Mouse (Mus musculus): Measurements from ENCODE around the gene Ring1. TPM values are rescaled to one million over a fixed set of nuclear protein-coding genes. Genes with fewer than 3 reads are reported as not detected.

The Ring1 gene
- polyA plus RNA-seq, 1 experiment from 2014 or later = 7.5 TPM

GRCm38 (mm10) chr17:34038440-34038839, 14.0 kb upstream of the Ring1 start:
- Histone ChIP-seq H3K9me3 (ENCODE audit: control insufficient read depth, low read length) (no peaks in the 10 kb centered on the region), H3K4me3 (ENCODE audit: low read depth, low read length) (peak overlapping the region; percentile 2; the same call in 1 of the 2 replicates), H3K9ac (ENCODE audit: low read length) (peak overlapping the region; percentile 1), H3K27me3 (ENCODE audit: control insufficient read depth, insufficient read depth, low read length) (no peaks in the 10 kb centered on the region), H3K4me1 (replicated peaks; ENCODE audit: control insufficient read depth, insufficient read depth, low read length) (peaks cover 19% of the 10 kb centered on the region), H3K27ac (ENCODE audit: low read depth, low read length) (no peak overlapping the region), H3K36me3 (ENCODE audit: control insufficient read depth, insufficient read depth, low read length) (peaks cover 14% of the 10 kb centered on the region; the same call in 1 of the 2 replicates), H3K4me2 (ENCODE audit: low read depth, low read length, severe bottlenecking) (peak overlapping the region; percentile 52)
- DNase-seq (ENCODE audit: low spot score) = peak; percentile 71
- peak; percentile 57 for ATAC-seq (replicated peaks; ENCODE audit: low FRiP score)
- 13% methylated on average over 17 of the region's 21 CpGs for WGBS

DNA sequence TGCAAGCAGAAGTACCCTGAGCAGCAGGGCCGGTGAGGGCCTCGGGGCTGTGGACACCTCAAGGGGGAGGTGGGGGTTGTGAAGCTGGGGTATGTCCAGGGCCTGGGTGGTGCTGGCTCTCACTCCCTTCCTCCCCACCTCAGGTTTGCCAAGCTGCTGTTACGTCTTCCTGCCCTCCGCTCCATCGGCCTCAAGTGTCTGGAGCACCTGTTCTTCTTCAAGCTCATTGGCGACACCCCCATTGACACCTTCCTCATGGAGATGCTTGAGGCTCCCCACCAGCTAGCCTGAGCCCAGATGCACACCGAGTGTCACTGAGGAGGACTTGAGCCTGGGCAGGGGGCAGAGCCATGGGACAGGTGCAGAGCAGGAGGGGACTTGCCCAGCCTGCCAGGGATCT, 12.8 kb upstream of the Ring1 start:
- H3K9ac ChIP-seq (ENCODE audit: low read length) = no peak overlapping the region
- H3K4me3 ChIP-seq (ENCODE audit: low read depth, low read length) = no peak overlapping the region
- 88% methylated on average over 7 of the region's 7 CpGs for WGBS
- peaks cover 24% of the 10 kb centered on the region for H3K4me1 ChIP-seq (replicated peaks; ENCODE audit: control insufficient read depth, insufficient read depth, low read length)
- DNase-seq (ENCODE audit: low spot score) (no peak), ATAC-seq (replicated peaks; ENCODE audit: low FRiP score) (no peak)
- H3K4me2 ChIP-seq (ENCODE audit: low read depth, low read length, severe bottlenecking) = no peak overlapping the region
- no peaks in the 10 kb centered on the region for H3K27me3 ChIP-seq (ENCODE audit: control insufficient read depth, insufficient read depth, low read length)
- H3K9me3 ChIP-seq (ENCODE audit: control insufficient read depth, low read length) = no peaks in the 10 kb centered on the region
- H3K36me3 ChIP-seq (ENCODE audit: control insufficient read depth, insufficient read depth, low read length) = peaks cover 14% of the 10 kb centered on the region; the same call in 1 of the 2 replicates
- no peak overlapping the region for H3K27ac ChIP-seq (ENCODE audit: low read depth, low read length)

DNA sequence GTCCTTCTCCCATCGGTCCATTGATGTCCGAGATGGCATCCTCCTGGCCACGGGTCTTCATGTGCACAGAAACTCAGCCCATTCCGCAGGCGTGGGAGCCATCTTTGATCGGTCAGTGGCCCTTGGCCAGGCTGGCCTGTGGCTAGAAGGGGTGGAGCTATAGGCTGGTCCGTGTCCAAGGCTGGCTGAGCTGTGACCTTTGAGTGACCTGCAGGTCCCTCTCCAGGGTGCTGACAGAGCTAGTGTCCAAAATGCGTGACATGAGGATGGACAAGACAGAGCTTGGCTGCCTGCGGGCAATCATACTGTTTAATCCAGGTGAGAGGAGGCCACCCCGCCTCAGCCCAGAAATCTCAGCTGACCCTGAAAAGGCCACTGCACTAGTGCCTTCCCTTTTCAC, 12.2 kb upstream of the Ring1 start:
- H3K27ac ChIP-seq (ENCODE audit: low read depth, low read length) = no peak overlapping the region
- WGBS = 84% methylated on average over 10 of the region's 10 CpGs
- peaks cover 14% of the 10 kb centered on the region; the same call in 1 of the 2 replicates for H3K36me3 ChIP-seq (ENCODE audit: control insufficient read depth, insufficient read depth, low read length)
- no peaks in the 10 kb centered on the region for H3K27me3 ChIP-seq (ENCODE audit: control insufficient read depth, insufficient read depth, low read length)
- ATAC-seq (replicated peaks; ENCODE audit: low FRiP score) (no peak), DNase-seq (ENCODE audit: low spot score) (no peak)
- peaks cover 24% of the 10 kb centered on the region for H3K4me1 ChIP-seq (replicated peaks; ENCODE audit: control insufficient read depth, insufficient read depth, low read length)
- no peak overlapping the region for H3K4me3 ChIP-seq (ENCODE audit: low read depth, low read length)
- H3K9ac ChIP-seq (ENCODE audit: low read length) = no peak overlapping the region
- H3K4me2 ChIP-seq (ENCODE audit: low read depth, low read length, severe bottlenecking) = no peak overlapping the region
- H3K9me3 ChIP-seq (ENCODE audit: control insufficient read depth, low read length) = no peaks in the 10 kb centered on the region

DNA sequence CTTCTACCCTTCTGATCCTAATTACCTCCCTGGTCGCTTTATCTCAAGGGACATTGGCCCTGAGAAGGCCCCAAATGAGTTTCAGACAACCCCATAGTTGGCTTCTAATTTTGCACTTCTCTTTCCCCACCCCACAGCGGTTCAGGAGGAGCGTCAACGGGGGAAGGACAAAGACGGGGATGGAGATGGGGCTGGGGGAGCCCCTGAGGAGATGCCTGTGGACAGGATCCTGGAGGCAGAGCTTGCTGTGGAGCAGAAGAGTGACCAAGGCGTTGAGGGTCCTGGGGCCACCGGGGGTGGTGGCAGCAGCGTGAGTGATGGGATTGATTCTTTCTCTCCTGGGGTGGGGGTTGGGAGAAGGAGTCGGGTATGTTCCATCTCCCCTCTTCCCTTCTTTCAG, 11.0 kb upstream of the Ring1 start:
- H3K4me1 ChIP-seq (replicated peaks; ENCODE audit: control insufficient read depth, insufficient read depth, low read length) = peaks cover 25% of the 10 kb centered on the region
- ATAC-seq (replicated peaks; ENCODE audit: low FRiP score) (no peak), DNase-seq (ENCODE audit: low spot score) (no peak)
- no peak overlapping the region for H3K4me3 ChIP-seq (ENCODE audit: low read depth, low read length)
- no peak overlapping the region for H3K27ac ChIP-seq (ENCODE audit: low read depth, low read length)
- H3K9me3 ChIP-seq (ENCODE audit: control insufficient read depth, low read length) = no peaks in the 10 kb centered on the region
- 94% methylated on average over 9 of the region's 9 CpGs for WGBS
- H3K4me2 ChIP-seq (ENCODE audit: low read depth, low read length, severe bottlenecking) = no peak overlapping the region
- no peak overlapping the region for H3K9ac ChIP-seq (ENCODE audit: low read length)
- no peaks in the 10 kb centered on the region for H3K27me3 ChIP-seq (ENCODE audit: control insufficient read depth, insufficient read depth, low read length)
- H3K36me3 ChIP-seq (ENCODE audit: control insufficient read depth, insufficient read depth, low read length) = peaks cover 14% of the 10 kb centered on the region; the same call in 1 of the 2 replicates

DNA sequence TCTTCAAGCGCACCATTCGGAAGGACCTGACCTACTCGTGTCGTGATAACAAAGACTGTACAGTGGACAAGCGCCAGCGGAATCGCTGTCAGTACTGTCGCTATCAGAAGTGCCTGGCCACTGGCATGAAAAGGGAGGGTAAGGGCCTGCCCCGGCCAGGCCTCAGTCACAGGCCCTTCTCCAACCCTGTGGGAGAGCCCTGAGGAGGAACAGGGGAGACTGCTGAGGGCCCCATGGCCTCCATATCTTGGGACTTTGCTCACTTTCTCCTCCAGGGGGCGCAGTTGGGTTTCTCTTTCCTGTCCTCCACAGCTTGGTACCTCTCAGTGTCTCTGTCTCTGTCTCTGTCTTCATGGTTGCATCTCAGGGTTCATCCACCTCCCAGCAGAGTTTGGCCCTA, 9.6 kb upstream of the Ring1 start:
- H3K27ac ChIP-seq (ENCODE audit: low read depth, low read length) = no peak overlapping the region
- H3K4me2 ChIP-seq (ENCODE audit: low read depth, low read length, severe bottlenecking) = no peak overlapping the region
- 78% methylated on average over 10 of the region's 10 CpGs for WGBS
- H3K4me1 ChIP-seq (replicated peaks; ENCODE audit: control insufficient read depth, insufficient read depth, low read length) = peaks cover 27% of the 10 kb centered on the region
- H3K36me3 ChIP-seq (ENCODE audit: control insufficient read depth, insufficient read depth, low read length) = peaks cover 18% of the 10 kb centered on the region
- H3K9me3 ChIP-seq (ENCODE audit: control insufficient read depth, low read length) = no peaks in the 10 kb centered on the region
- no peak overlapping the region; the same call in 1 of the 2 replicates for H3K9ac ChIP-seq (ENCODE audit: low read length)
- no peak overlapping the region for H3K4me3 ChIP-seq (ENCODE audit: low read depth, low read length)
- no peak for ATAC-seq (replicated peaks; ENCODE audit: low FRiP score)
- DNase-seq (ENCODE audit: low spot score) = peak; percentile 83
- no peaks in the 10 kb centered on the region for H3K27me3 ChIP-seq (ENCODE audit: control insufficient read depth, insufficient read depth, low read length)

DNA sequence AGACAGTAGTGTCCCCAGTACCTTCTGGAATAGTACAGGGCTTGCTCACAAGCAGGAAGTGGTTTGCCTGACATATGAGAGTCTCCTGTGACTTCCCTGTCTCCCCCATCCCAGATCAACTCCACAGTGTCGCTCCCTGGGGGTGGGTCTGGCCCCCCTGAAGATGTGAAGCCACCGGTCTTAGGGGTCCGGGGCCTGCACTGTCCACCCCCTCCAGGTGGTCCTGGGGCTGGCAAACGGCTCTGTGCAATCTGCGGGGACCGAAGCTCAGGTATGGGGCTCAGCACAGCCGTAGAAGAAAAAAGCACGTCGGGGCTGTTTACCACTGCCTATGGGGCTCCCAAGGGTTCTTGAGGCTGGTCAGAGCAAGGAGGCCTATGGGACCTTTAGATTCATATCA, 9.0 kb upstream of the Ring1 start:
- no peak overlapping the region for H3K4me3 ChIP-seq (ENCODE audit: low read depth, low read length)
- H3K36me3 ChIP-seq (ENCODE audit: control insufficient read depth, insufficient read depth, low read length) = peaks cover 23% of the 10 kb centered on the region
- 85% methylated on average over 9 of the region's 9 CpGs for WGBS
- ATAC-seq (replicated peaks; ENCODE audit: low FRiP score) (no peak), DNase-seq (ENCODE audit: low spot score) (peak; percentile 52)
- H3K27me3 ChIP-seq (ENCODE audit: control insufficient read depth, insufficient read depth, low read length) = no peaks in the 10 kb centered on the region
- peaks cover 28% of the 10 kb centered on the region for H3K4me1 ChIP-seq (replicated peaks; ENCODE audit: control insufficient read depth, insufficient read depth, low read length)
- H3K9ac ChIP-seq (ENCODE audit: low read length) = no peak overlapping the region; the same call in none of the 2 replicates
- no peak overlapping the region for H3K27ac ChIP-seq (ENCODE audit: low read depth, low read length)
- no peaks in the 10 kb centered on the region for H3K9me3 ChIP-seq (ENCODE audit: control insufficient read depth, low read length)
- 0 out of 2 replicates have a peak overlapping the region, but pooled peaks have one; percentile 100 for H3K4me2 ChIP-seq (ENCODE audit: low read depth, low read length, severe bottlenecking)

DNA sequence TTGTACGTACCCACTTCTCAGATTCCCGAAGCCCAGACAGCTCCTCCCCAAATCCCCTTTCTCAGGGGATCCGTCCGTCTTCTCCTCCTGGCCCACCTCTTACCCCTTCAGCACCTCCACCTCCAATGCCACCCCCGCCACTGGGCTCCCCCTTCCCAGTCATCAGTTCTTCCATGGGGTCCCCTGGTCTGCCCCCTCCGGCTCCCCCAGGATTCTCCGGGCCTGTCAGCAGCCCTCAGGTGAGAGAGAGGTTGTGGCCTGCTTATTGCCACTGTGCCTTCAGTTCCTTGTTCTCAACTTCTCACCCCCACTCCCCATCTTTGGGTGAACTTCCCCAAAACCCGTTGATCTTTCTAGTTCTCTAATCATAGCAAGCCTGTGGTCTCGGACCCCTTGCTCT, 8.3 kb upstream of the Ring1 start:
- 65% methylated on average over 9 of the region's 9 CpGs for WGBS
- no peak for DNase-seq (ENCODE audit: low spot score)
- H3K4me1 ChIP-seq (replicated peaks; ENCODE audit: control insufficient read depth, insufficient read depth, low read length) = peaks cover 28% of the 10 kb centered on the region
- H3K27me3 ChIP-seq (ENCODE audit: control insufficient read depth, insufficient read depth, low read length) = no peaks in the 10 kb centered on the region
- H3K36me3 ChIP-seq (ENCODE audit: control insufficient read depth, insufficient read depth, low read length) = peaks cover 23% of the 10 kb centered on the region
- peak overlapping the region; percentile 100 for H3K4me2 ChIP-seq (ENCODE audit: low read depth, low read length, severe bottlenecking)
- no peaks in the 10 kb centered on the region for H3K9me3 ChIP-seq (ENCODE audit: control insufficient read depth, low read length)
- H3K27ac ChIP-seq (ENCODE audit: low read depth, low read length) = no peak overlapping the region
- peak overlapping the region; percentile 94; the same call in 1 of the 2 replicates for H3K9ac ChIP-seq (ENCODE audit: low read length)
- no peak for ATAC-seq (replicated peaks; ENCODE audit: low FRiP score)
- peak overlapping the region; percentile 72 for H3K4me3 ChIP-seq (ENCODE audit: low read depth, low read length)

DNA sequence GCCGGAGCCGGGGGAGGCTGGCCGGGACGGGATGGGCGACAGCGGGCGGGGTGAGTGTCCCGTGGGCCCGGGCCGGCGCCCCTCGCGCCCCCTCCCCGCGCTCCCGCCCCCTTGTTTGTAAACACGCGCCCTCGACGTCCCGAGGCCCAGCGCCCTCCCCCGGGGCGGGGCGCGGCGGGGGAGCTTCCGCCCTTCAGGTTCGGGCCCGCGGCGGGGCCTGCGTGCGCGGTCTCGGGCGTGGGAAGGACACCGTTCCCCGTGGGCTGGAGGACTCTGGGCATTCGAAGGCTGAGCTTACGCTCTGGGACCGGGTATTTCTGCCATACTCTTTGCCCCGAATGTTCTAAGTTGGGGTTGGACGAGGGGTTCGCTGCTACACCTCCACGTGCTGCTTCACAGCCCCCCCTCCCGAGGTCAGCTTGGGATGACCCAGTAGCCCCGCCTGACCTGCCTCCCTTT, 7.7 kb upstream of the Ring1 start:
- H3K9me3 ChIP-seq (ENCODE audit: control insufficient read depth, low read length) = no peaks in the 10 kb centered on the region
- H3K36me3 ChIP-seq (ENCODE audit: control insufficient read depth, insufficient read depth, low read length) = peaks cover 20% of the 10 kb centered on the region
- 0% methylated on average over 43 of the region's 48 CpGs for WGBS
- H3K4me2 ChIP-seq (ENCODE audit: low read depth, low read length, severe bottlenecking) = peak overlapping the region; percentile 100
- H3K27ac ChIP-seq (ENCODE audit: low read depth, low read length) = peak overlapping the region; percentile 85
- no peak for ATAC-seq (replicated peaks; ENCODE audit: low FRiP score)
- peak overlapping the region; percentile 72 for H3K4me3 ChIP-seq (ENCODE audit: low read depth, low read length)
- peaks cover 28% of the 10 kb centered on the region for H3K4me1 ChIP-seq (replicated peaks; ENCODE audit: control insufficient read depth, insufficient read depth, low read length)
- H3K9ac ChIP-seq (ENCODE audit: low read length) = peak overlapping the region; percentile 94
- H3K27me3 ChIP-seq (ENCODE audit: control insufficient read depth, insufficient read depth, low read length) = no peaks in the 10 kb centered on the region
- no peak for DNase-seq (ENCODE audit: low spot score)

All from forebrain, embryonic 11.5 days (tissue).